Mouse (Mus musculus) hindbrain, postnatal 0 days (tissue): ENCODE measurements around the gene Tob1. TPM values are rescaled to one million over a fixed set of nuclear protein-coding genes. Genes with fewer than 3 reads are reported as not detected.

Source experiments
- ATAC-seq: fragments of 200-750 bp; cut with Nextera tagmentation; 2 replicates; pipeline ENCODE4 v1.8.0; 2017; ENCODE audit warnings: mild to moderate bottlenecking, moderate TSS enrichment, moderate library complexity
- DNase-seq: peaks from one replicate; pipeline ENCODE4 v3.0.0-alpha.2; 2015; ENCODE audit warnings: low spot score
- H3K27ac ChIP-seq: fragments of 300-500 bp; sonication (generic); 2 replicates; pipeline ENCODE4 v1.5.1; 2014; ENCODE audit warnings: mild to moderate bottlenecking
- H3K27me3 ChIP-seq: fragments of 300-500 bp; sonication (generic); 2 replicates; pipeline ENCODE4 v1.6.1; 2014; ENCODE audit warnings: low read length, mixed read lengths; ENCODE audit not compliant: insufficient read depth
- H3K36me3 ChIP-seq: fragments of 300-500 bp; sonication (generic); 2 replicates; pipeline ENCODE4 v1.6.1; 2014; ENCODE audit warnings: low read length, mixed read lengths; ENCODE audit not compliant: insufficient read depth
- H3K4me1 ChIP-seq: fragments of 300-500 bp; sonication (generic); 2 replicates; pipeline ENCODE4 v1.6.1; 2014; ENCODE audit warnings: antibody characterized with exemption, low read length, mixed read lengths; ENCODE audit not compliant: insufficient read depth
- H3K4me2 ChIP-seq: fragments of 300-500 bp; sonication (generic); 2 replicates; pipeline ENCODE4 v1.6.1; 2014; ENCODE audit warnings: low read depth, mild to moderate bottlenecking, low read length, moderate library complexity, mixed read lengths
- H3K4me3 ChIP-seq: fragments of 300-500 bp; sonication (generic); 2 replicates; pipeline ENCODE4 v1.5.1; 2014; ENCODE audit warnings: low read length
- H3K9ac ChIP-seq: fragments of 300-500 bp; sonication (generic); replicated peaks from 2 replicates; pipeline ENCODE4 v1.6.1; 2014; ENCODE audit warnings: mild to moderate bottlenecking, low read length, moderate library complexity, mixed read lengths
- H3K9me3 ChIP-seq: fragments of 300-500 bp; sonication (generic); 2 replicates; pipeline ENCODE4 v1.6.1; 2016; ENCODE audit warnings: low read length, mixed read lengths
- CTCF ChIP-seq: IDR thresholded peaks from 2 replicates; pipeline ENCODE4 v1.5.1; 2016; ENCODE audit warnings: antibody characterized with exemption, control low read depth, low read depth
- WGBS: fragments of 180-500 bp; shearing (Covaris S2); extraction: QIAGEN DNeasy Blood & Tissue Kit; methylation state at CpG from one replicate; pipeline ENCODE4 v1.1.7; 2014; 5-methylcytosine and 5-hydroxymethylcytosine counted together
- polyA plus RNA-seq: library from polyadenylated mRNA; unstranded; fragments of >200 nt; fragmentation: Nextera tagmentation; extraction: Ambion mirVana; gene quantifications from 2 replicates; pipeline ENCODE4 v1.2.1, GENCODE M21; 2015
- total RNA-seq: library from RNA; depleted of rRNA; stranded (reverse); fragments of >200 nt; gene quantifications from 2 replicates; pipeline ENCODE4 v1.2.3, GENCODE M21; 2014

The Tob1 gene
- total and polyA plus RNA-seq, 2 experiments from 2014 or later: 20.1 to 33.9 TPM

DNA sequence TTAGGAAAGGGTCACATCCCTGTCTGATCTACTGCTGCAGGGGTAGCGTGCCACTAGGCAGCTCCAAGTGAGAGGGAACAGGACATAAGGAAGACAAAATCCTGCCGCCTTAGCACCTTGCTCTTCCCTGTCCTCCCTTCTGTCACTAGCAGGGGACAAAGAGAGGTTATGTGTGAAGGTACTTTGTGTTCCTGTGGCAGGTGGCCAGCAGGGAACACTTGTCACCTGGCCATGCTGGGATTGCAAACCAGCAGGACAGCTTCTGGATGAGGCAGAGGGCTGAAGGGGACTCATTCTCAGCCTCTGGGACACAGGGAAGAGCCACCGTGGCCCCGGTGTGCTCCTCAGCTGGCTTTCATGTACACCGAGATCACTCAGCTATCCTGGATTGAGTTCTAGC is 39.6 kb upstream of the Tob1 start:
- TF ChIP-seq CTCF: no peak
- no peaks in the 10 kb centered on the region for H3K36me3 ChIP-seq
- DNase-seq: no peak
- WGBS: 86% methylated on average over 5 of the region's 5 CpGs
- no peak for ATAC-seq
- no peaks in the 10 kb centered on the region for H3K27me3 ChIP-seq
- H3K4me1 ChIP-seq: no peaks in the 10 kb centered on the region
- H3K27ac ChIP-seq: no peak overlapping the region
- no peak overlapping the region for H3K4me3 ChIP-seq
- H3K9ac ChIP-seq: no peak overlapping the region
- no peaks in the 10 kb centered on the region for H3K9me3 ChIP-seq
- H3K4me2 ChIP-seq: no peak overlapping the region

DNA sequence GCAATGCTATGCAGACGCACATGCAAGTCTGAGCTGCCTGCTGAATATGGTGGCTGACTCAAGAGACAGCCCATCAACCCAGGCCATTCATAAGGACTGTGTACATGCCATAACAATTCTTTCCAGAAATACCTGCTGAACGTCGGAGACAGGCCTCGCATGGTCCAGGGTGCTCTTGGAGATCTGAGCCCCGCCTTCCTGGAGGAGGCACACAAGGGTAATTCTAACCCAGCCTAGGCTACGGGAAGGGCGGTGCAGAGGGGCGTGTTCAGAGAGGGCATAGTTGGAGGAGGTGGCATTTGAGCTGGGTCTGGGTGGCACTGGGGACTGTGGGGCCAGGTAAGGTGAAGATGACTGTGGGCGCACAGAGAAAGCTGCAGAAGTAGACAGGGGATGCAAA is 39.1 kb upstream of the Tob1 start:
- no peaks in the 10 kb centered on the region for H3K27me3 ChIP-seq
- TF ChIP-seq CTCF: no peak
- WGBS: 83% methylated on average over 9 of the region's 9 CpGs
- H3K4me1 ChIP-seq: no peaks in the 10 kb centered on the region
- no peak overlapping the region for H3K9ac ChIP-seq
- no peak overlapping the region for H3K27ac ChIP-seq
- no peak for ATAC-seq
- no peak for DNase-seq
- no peak overlapping the region for H3K4me2 ChIP-seq
- H3K9me3 ChIP-seq: no peaks in the 10 kb centered on the region
- H3K36me3 ChIP-seq: no peaks in the 10 kb centered on the region
- no peak overlapping the region for H3K4me3 ChIP-seq

DNA sequence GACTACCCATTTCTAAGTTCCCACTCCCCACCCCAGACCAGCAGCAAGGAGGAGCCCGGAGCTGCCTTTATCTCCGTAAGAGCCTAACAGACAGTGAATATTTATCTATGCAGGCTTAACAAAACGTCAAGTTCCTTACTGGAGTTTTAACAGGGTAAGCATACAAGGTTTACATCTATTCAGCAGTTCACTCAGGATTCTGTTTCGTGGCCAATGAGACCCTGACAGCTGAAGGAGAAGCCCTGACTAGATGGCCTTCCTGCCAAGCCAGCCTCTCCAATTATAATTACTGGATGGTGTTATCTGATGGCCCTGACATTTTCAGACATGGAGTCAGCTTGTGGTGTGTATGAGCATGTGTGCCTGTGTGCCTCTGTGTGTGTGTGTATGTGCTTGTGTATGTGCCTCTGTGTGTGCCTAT is 37.5 kb upstream of the Tob1 start:
- H3K27me3 ChIP-seq: no peaks in the 10 kb centered on the region
- H3K9ac ChIP-seq: no peak overlapping the region
- no peaks in the 10 kb centered on the region for H3K36me3 ChIP-seq
- H3K4me2 ChIP-seq: no peak overlapping the region
- no peak overlapping the region for H3K4me3 ChIP-seq
- 38% methylated on average over 4 of the region's 4 CpGs for WGBS
- ATAC-seq: no peak
- no peak for TF ChIP-seq CTCF
- no peak for DNase-seq
- no peaks in the 10 kb centered on the region for H3K9me3 ChIP-seq
- no peaks in the 10 kb centered on the region for H3K4me1 ChIP-seq
- no peak overlapping the region for H3K27ac ChIP-seq

DNA sequence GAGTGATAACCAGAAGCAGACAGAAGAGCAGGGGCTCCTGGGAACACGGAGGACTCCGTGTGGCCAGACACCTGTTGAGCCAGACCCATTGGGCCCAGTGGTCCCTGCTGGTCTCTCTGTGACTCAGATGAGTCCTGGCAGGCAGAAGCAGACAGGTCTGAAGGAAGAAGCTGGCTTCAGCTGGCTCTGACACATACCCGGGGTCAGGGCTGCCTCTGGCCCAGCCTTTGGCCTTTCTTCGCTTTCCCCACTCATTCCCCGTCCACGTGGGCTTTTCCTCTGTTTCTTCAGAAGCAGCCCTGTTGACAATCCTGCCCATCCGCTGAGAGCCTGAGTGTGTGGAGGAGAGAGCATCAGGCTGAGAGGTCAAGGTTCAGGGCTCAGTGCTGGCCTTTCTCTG is 36.0 kb upstream of the Tob1 start:
- no peak for TF ChIP-seq CTCF
- no peaks in the 10 kb centered on the region for H3K9me3 ChIP-seq
- no peak overlapping the region for H3K9ac ChIP-seq
- H3K4me1 ChIP-seq: no peaks in the 10 kb centered on the region
- no peak for DNase-seq
- H3K4me3 ChIP-seq: no peak overlapping the region
- WGBS: 61% methylated on average over 7 of the region's 7 CpGs
- H3K4me2 ChIP-seq: no peak overlapping the region
- ATAC-seq: no peak
- no peak overlapping the region for H3K27ac ChIP-seq
- no peaks in the 10 kb centered on the region for H3K27me3 ChIP-seq
- no peaks in the 10 kb centered on the region for H3K36me3 ChIP-seq

DNA sequence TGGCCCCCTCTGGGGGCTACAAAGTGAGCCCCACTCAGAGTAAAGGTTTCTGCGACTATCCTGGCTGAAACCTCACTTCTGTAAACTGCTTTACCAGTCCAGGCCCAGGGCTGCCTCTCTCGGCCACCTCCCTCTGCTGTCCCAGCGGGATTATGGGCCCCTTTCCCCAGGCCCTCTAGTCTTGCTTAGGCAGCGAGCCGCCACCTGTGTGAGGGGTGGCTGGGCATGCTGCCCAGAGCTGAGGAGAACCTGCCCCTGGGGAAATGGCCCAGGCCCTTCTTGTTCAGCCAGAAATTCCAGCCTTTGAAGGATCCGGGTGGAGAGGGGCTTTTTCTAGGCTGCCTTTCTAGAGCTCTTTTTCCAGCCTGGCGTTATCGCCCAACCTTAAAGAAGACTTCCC is 35.6 kb upstream of the Tob1 start:
- no peaks in the 10 kb centered on the region for H3K36me3 ChIP-seq
- H3K4me1 ChIP-seq: no peaks in the 10 kb centered on the region
- no peak overlapping the region for H3K9ac ChIP-seq
- H3K9me3 ChIP-seq: no peaks in the 10 kb centered on the region
- no peak for TF ChIP-seq CTCF
- DNase-seq (peak; percentile 56), ATAC-seq (no peak)
- WGBS: 34% methylated on average over 8 of the region's 8 CpGs
- H3K4me3 ChIP-seq: no peak overlapping the region
- H3K4me2 ChIP-seq: no peak overlapping the region
- H3K27ac ChIP-seq: no peak overlapping the region
- H3K27me3 ChIP-seq: no peaks in the 10 kb centered on the region

DNA sequence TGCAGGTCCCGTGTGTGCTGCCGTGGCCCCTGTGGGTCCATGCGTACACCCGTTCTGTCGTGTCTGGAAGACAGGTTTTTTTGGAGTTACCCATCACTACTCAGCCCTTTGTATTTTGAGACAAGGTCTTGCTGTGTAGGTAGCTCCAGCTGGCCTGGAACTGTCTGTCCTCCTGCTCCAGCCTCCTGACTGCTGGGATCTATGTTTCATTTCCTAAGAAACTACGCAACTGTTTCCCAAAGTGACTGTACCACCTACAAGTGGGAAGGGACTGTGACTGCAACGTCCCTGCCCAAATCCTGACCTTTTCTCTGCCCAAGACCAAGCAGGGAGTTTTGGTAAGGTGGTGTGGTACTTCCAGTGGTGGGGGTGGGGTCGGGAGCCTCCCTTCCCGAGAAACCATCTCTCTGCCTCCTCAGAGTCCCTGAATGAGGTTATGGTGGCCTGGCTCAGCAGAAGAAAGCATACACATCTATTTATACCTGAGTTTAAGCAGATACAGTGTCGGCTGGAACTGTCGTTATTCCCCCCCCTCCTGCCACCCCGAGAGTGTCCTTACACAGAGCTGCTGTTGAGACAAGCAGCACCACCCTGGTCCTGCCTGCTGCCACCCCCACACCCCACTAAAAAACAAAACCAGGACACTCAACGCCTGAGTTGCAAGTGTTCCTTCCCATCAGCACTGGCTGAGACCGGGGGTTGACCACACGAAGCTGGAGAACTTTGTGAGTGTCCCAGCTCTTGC is 33.2 kb upstream of the Tob1 start:
- Histone ChIP-seq H3K4me3 (no peak overlapping the region), H3K9me3 (no peaks in the 10 kb centered on the region), H3K27ac (no peak overlapping the region), H3K4me2 (no peak overlapping the region), H3K9ac (no peak overlapping the region), H3K36me3 (no peaks in the 10 kb centered on the region), H3K4me1 (no peaks in the 10 kb centered on the region), H3K27me3 (no peaks in the 10 kb centered on the region)
- 75% methylated on average over 15 of the region's 15 CpGs for WGBS
- DNase-seq (no peak), ATAC-seq (no peak)
- TF ChIP-seq CTCF: no peak

DNA sequence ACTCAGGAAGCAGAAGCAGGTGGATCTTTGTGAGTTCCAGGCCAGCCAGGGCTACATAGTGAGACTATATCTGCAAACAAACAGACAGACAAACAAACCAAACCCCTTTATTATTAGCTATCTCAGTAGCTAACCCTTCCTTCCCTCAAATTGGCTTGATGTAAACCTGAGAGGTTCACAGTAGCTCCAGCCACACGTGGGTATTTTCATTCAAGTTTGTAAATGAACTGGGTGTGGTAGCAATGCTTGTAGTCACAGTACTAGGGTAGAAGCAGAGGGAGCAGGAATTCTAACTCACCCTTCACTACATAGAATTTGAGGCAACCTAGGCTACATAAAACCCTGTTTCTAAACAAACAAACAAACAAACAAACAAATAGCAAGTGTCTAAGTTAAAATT is 31.5 kb upstream of the Tob1 start:
- DNase-seq (no peak), ATAC-seq (no peak)
- 20% methylated on average over 1 of the region's 1 CpGs for WGBS
- H3K27ac ChIP-seq: no peak overlapping the region
- H3K4me1 ChIP-seq: no peaks in the 10 kb centered on the region
- no peak overlapping the region for H3K9ac ChIP-seq
- H3K36me3 ChIP-seq: no peaks in the 10 kb centered on the region
- no peaks in the 10 kb centered on the region for H3K27me3 ChIP-seq
- H3K9me3 ChIP-seq: no peaks in the 10 kb centered on the region
- no peak overlapping the region for H3K4me2 ChIP-seq
- no peak overlapping the region for H3K4me3 ChIP-seq
- TF ChIP-seq CTCF: no peak
